Mouse (Mus musculus) liver, adult 2 months (tissue): ENCODE measurements at regions not wholly inside any gene's neighbourhood (a gene's known extent, or its start where the extent isn't known, plus 50 kb on each side); places are given as distances from the start of the nearest gene placed in this dataset.

Source experiments
- CTCF ChIP-seq: fragments of 200-500 bp; IDR thresholded peaks from 2 replicates; pipeline ENCODE4 v1.5.1; 2011; ENCODE audit warnings: low read depth, low read length, control low read depth
- POLR2A ChIP-seq: fragments of 200-500 bp; IDR thresholded peaks from 2 replicates; pipeline ENCODE4 v1.6.1; 2011; ENCODE audit warnings: low read length, control low read depth; ENCODE audit not compliant: insufficient read depth; ENCODE audit errors: extremely low read depth

GRCm38 (mm10) chr8:92058953-92059352, 257.1 kb upstream of the Irx3 start:
- TF ChIP-seq POLR2A = no peak
- no peak for TF ChIP-seq CTCF
